Mouse (Mus musculus): ENCODE data around the gene Fgfr2. TPM values are rescaled to one million over a fixed set of nuclear protein-coding genes. Genes with fewer than 3 reads are reported as not detected.

The Fgfr2 gene
- polyA plus RNA-seq, 1 experiment from 2014 or later = 133 TPM

GRCm38 (mm10) chr7:132812619-132813415, 310.3 kb downstream of the Fgfr2 start:
- under 1% methylated on average over 59 of the region's 59 CpGs for WGBS
- peak overlapping the region; percentile 80 for H3K4me2 ChIP-seq (replicated peaks; ENCODE audit: low read depth, low read length)
- peak overlapping the region; percentile 81 for H3K4me3 ChIP-seq (ENCODE audit: low read length)
- H3K27ac ChIP-seq (ENCODE audit: low read depth, low read length) = peak overlapping the region; percentile 88
- no peaks in the 10 kb centered on the region for H3K27me3 ChIP-seq (ENCODE audit: control insufficient read depth, insufficient read depth, low read length)
- H3K4me1 ChIP-seq (ENCODE audit: control insufficient read depth, insufficient read depth, low read length) = peaks cover 43% of the 10 kb centered on the region
- peak overlapping the region; percentile 89 for H3K9ac ChIP-seq (ENCODE audit: low read depth, low read length)
- H3K36me3 ChIP-seq (ENCODE audit: control insufficient read depth, insufficient read depth, low read length) = no peaks in the 10 kb centered on the region
- ATAC-seq (ENCODE audit: low FRiP score, low TSS enrichment) = peak; percentile 47
- no peaks in the 10 kb centered on the region for H3K9me3 ChIP-seq (ENCODE audit: control insufficient read depth, low read length)

- peak overlapping the region; percentile 80 for H3K4me2 ChIP-seq (replicated peaks; ENCODE audit: low read depth, low read length)
- 13% methylated on average over 23 of the region's 23 CpGs for WGBS
- no peaks in the 10 kb centered on the region for H3K36me3 ChIP-seq (ENCODE audit: control insufficient read depth, insufficient read depth, low read length)
- peaks cover 52% of the 10 kb centered on the region for H3K4me1 ChIP-seq (ENCODE audit: control insufficient read depth, insufficient read depth, low read length)
- H3K27ac ChIP-seq (ENCODE audit: low read depth, low read length) = peak overlapping the region; percentile 51; the same call in 1 of the 2 replicates
- H3K9me3 ChIP-seq (ENCODE audit: control insufficient read depth, low read length) = no peaks in the 10 kb centered on the region
- peak overlapping the region; percentile 81 for H3K4me3 ChIP-seq (ENCODE audit: low read length)
- H3K27me3 ChIP-seq (ENCODE audit: control insufficient read depth, insufficient read depth, low read length) = no peaks in the 10 kb centered on the region
- no peak for ATAC-seq (ENCODE audit: low FRiP score, low TSS enrichment)
- H3K9ac ChIP-seq (ENCODE audit: low read depth, low read length) = peak overlapping the region; percentile 89
Observed at GRCm38 (mm10) chr7:132811716-132812618, 311.2 kb downstream of the Fgfr2 start.

GRCm38 (mm10) chr7:132810879-132811278, 312.3 kb downstream of the Fgfr2 start:
- peak; percentile 29; the same call in 1 of the 2 replicates for ATAC-seq (ENCODE audit: low FRiP score, low TSS enrichment)
- H3K4me1 ChIP-seq (ENCODE audit: control insufficient read depth, insufficient read depth, low read length) = peaks cover 54% of the 10 kb centered on the region
- WGBS = 67% methylated on average over 1 of the region's 1 CpGs
- H3K9ac ChIP-seq (ENCODE audit: low read depth, low read length) = no peak overlapping the region
- H3K4me2 ChIP-seq (replicated peaks; ENCODE audit: low read depth, low read length) = no peak overlapping the region
- H3K36me3 ChIP-seq (ENCODE audit: control insufficient read depth, insufficient read depth, low read length) = no peaks in the 10 kb centered on the region
- H3K4me3 ChIP-seq (ENCODE audit: low read length) = no peak overlapping the region; the same call in 1 of the 2 replicates
- H3K27ac ChIP-seq (ENCODE audit: low read depth, low read length) = no peak overlapping the region
- no peaks in the 10 kb centered on the region for H3K27me3 ChIP-seq (ENCODE audit: control insufficient read depth, insufficient read depth, low read length)
- no peaks in the 10 kb centered on the region for H3K9me3 ChIP-seq (ENCODE audit: control insufficient read depth, low read length)

- no peaks in the 10 kb centered on the region for H3K9me3 ChIP-seq (ENCODE audit: control insufficient read depth, low read length)
- peaks cover 54% of the 10 kb centered on the region for H3K4me1 ChIP-seq (ENCODE audit: control insufficient read depth, insufficient read depth, low read length)
- no peak overlapping the region for H3K9ac ChIP-seq (ENCODE audit: low read depth, low read length)
- H3K4me2 ChIP-seq (replicated peaks; ENCODE audit: low read depth, low read length) = no peak overlapping the region; the same call in 1 of the 2 replicates
- no peaks in the 10 kb centered on the region for H3K27me3 ChIP-seq (ENCODE audit: control insufficient read depth, insufficient read depth, low read length)
- no peak for ATAC-seq (ENCODE audit: low FRiP score, low TSS enrichment)
- H3K36me3 ChIP-seq (ENCODE audit: control insufficient read depth, insufficient read depth, low read length) = no peaks in the 10 kb centered on the region
- no peak overlapping the region for H3K27ac ChIP-seq (ENCODE audit: low read depth, low read length)
- WGBS = 30% methylated on average over 6 of the region's 6 CpGs
- H3K4me3 ChIP-seq (ENCODE audit: low read length) = no peak overlapping the region
Observed at GRCm38 (mm10) chr7:132810368-132810767, 312.8 kb downstream of the Fgfr2 start.

- no peaks in the 10 kb centered on the region for H3K36me3 ChIP-seq (ENCODE audit: control insufficient read depth, insufficient read depth, low read length)
- peak overlapping the region; percentile 76; the same call in 1 of the 2 replicates for H3K27ac ChIP-seq (ENCODE audit: low read depth, low read length)
- H3K9ac ChIP-seq (ENCODE audit: low read depth, low read length) = no peak overlapping the region
- peaks cover 54% of the 10 kb centered on the region for H3K4me1 ChIP-seq (ENCODE audit: control insufficient read depth, insufficient read depth, low read length)
- no peaks in the 10 kb centered on the region for H3K27me3 ChIP-seq (ENCODE audit: control insufficient read depth, insufficient read depth, low read length)
- H3K9me3 ChIP-seq (ENCODE audit: control insufficient read depth, low read length) = no peaks in the 10 kb centered on the region
- ATAC-seq (ENCODE audit: low FRiP score, low TSS enrichment) = no peak
- no peak overlapping the region for H3K4me3 ChIP-seq (ENCODE audit: low read length)
- 33% methylated on average over 6 of the region's 6 CpGs for WGBS
- peak overlapping the region; percentile 21; the same call in 1 of the 2 replicates for H3K4me2 ChIP-seq (replicated peaks; ENCODE audit: low read depth, low read length)
Observed at GRCm38 (mm10) chr7:132809721-132810120, 313.4 kb downstream of the Fgfr2 start.

GRCm38 (mm10) chr7:132808841-132809682, 314.1 kb downstream of the Fgfr2 start:
- Histone ChIP-seq H3K9ac (ENCODE audit: low read depth, low read length) (peak overlapping the region; percentile 33), H3K27me3 (ENCODE audit: control insufficient read depth, insufficient read depth, low read length) (no peaks in the 10 kb centered on the region), H3K4me2 (replicated peaks; ENCODE audit: low read depth, low read length) (peak overlapping the region; percentile 21), H3K4me3 (ENCODE audit: low read length) (no peak overlapping the region), H3K9me3 (ENCODE audit: control insufficient read depth, low read length) (no peaks in the 10 kb centered on the region), H3K4me1 (ENCODE audit: control insufficient read depth, insufficient read depth, low read length) (peaks cover 56% of the 10 kb centered on the region), H3K36me3 (ENCODE audit: control insufficient read depth, insufficient read depth, low read length) (no peaks in the 10 kb centered on the region), H3K27ac (ENCODE audit: low read depth, low read length) (peak overlapping the region; percentile 76)
- WGBS = 4% methylated on average over 20 of the region's 20 CpGs
- peak; percentile 13; the same call in 1 of the 2 replicates for ATAC-seq (ENCODE audit: low FRiP score, low TSS enrichment)

GRCm38 (mm10) chr7:132808051-132808796, 314.9 kb downstream of the Fgfr2 start:
- Histone ChIP-seq H3K9me3 (ENCODE audit: control insufficient read depth, low read length) (no peaks in the 10 kb centered on the region), H3K27me3 (ENCODE audit: control insufficient read depth, insufficient read depth, low read length) (no peaks in the 10 kb centered on the region), H3K4me3 (ENCODE audit: low read length) (no peak overlapping the region), H3K9ac (ENCODE audit: low read depth, low read length) (0 out of 2 replicates have a peak overlapping the region, but pooled peaks have one; percentile 44), H3K4me1 (ENCODE audit: control insufficient read depth, insufficient read depth, low read length) (peaks cover 56% of the 10 kb centered on the region), H3K27ac (ENCODE audit: low read depth, low read length) (peak overlapping the region; percentile 76), H3K36me3 (ENCODE audit: control insufficient read depth, insufficient read depth, low read length) (no peaks in the 10 kb centered on the region), H3K4me2 (replicated peaks; ENCODE audit: low read depth, low read length) (no peak overlapping the region)
- no peak for ATAC-seq (ENCODE audit: low FRiP score, low TSS enrichment)
- 37% methylated on average over 7 of the region's 7 CpGs for WGBS

Data from kidney, embryonic 14.5 days (tissue).